Mouse (Mus musculus) embryonic facial prominence, embryonic 10.5 days (tissue): ENCODE measurements around the gene Lztr1. TPM values are rescaled to one million over a fixed set of nuclear protein-coding genes. Genes with fewer than 3 reads are reported as not detected.

Source experiments
- DNase-seq: peaks from one replicate; pipeline ENCODE4 v3.0.0-alpha.2; 2017; ENCODE audit warnings: low spot score
- H3K27ac ChIP-seq: fragments of 300-500 bp; sonication (generic); replicated peaks from 2 replicates; pipeline ENCODE4 v1.5.1; 2016; ENCODE audit warnings: mild to moderate bottlenecking
- H3K27me3 ChIP-seq: fragments of 300-500 bp; sonication (generic); replicated peaks from 2 replicates; pipeline ENCODE4 v1.6.1; 2016; ENCODE audit warnings: low read depth, mild to moderate bottlenecking; ENCODE audit not compliant: poor library complexity, severe bottlenecking
- H3K36me3 ChIP-seq: fragments of 300-500 bp; sonication (generic); replicated peaks from 2 replicates; pipeline ENCODE4 v1.6.1; 2016; ENCODE audit warnings: mild to moderate bottlenecking, moderate library complexity
- H3K4me1 ChIP-seq: fragments of 300-500 bp; sonication (generic); 2 replicates; pipeline ENCODE4 v1.6.1; 2016
- H3K4me3 ChIP-seq: fragments of 300-500 bp; sonication (generic); 2 replicates; pipeline ENCODE4 v1.5.1; 2016; ENCODE audit warnings: mild to moderate bottlenecking, moderate library complexity
- H3K9me3 ChIP-seq: fragments of 300-500 bp; sonication (generic); 2 replicates; pipeline ENCODE4 v1.6.1; 2016; ENCODE audit warnings: mild to moderate bottlenecking
- WGBS: fragments of 180-500 bp; shearing (Covaris S2); methylation state at CpG from one replicate; pipeline ENCODE4 v1.1.7; 2016; 5-methylcytosine and 5-hydroxymethylcytosine counted together
- polyA plus RNA-seq: library from polyadenylated mRNA; unstranded; fragments of >200 nt; fragmentation: Nextera tagmentation; extraction: Ambion mirVana; gene quantifications from 2 replicates; pipeline ENCODE4 v1.2.1, GENCODE M21; 2016

The Lztr1 gene
- polyA plus RNA-seq, 1 experiment from 2014 or later = 87.5 TPM

- H3K9me3 ChIP-seq = no peaks in the 10 kb centered on the region
- 89% methylated on average over 2 of the region's 2 CpGs for WGBS
Observed at GRCm38 (mm10) chr16:17510686-17511085, 2.2 kb downstream of the Lztr1 start.

GRCm38 (mm10) chr16:17511431-17511830, 2.9 kb downstream of the Lztr1 start:
- no peaks in the 10 kb centered on the region for H3K27me3 ChIP-seq
- peaks cover 16% of the 10 kb centered on the region for H3K4me1 ChIP-seq
- no peaks in the 10 kb centered on the region for H3K9me3 ChIP-seq
- DNase-seq = no peak
- WGBS = 93% methylated on average over 4 of the region's 4 CpGs
- no peak overlapping the region for H3K4me3 ChIP-seq
- peaks cover 58% of the 10 kb centered on the region for H3K36me3 ChIP-seq
- no peak overlapping the region for H3K27ac ChIP-seq

More at GRCm38 (mm10) chr16:17510686-17511085, 2.2 kb downstream of the Lztr1 start:
- Histone ChIP-seq H3K36me3 (peaks cover 51% of the 10 kb centered on the region), H3K27ac (no peak overlapping the region), H3K4me3 (peak overlapping the region; percentile 77; the same call in 1 of the 2 replicates), H3K4me1 (peaks cover 16% of the 10 kb centered on the region), H3K27me3 (no peaks in the 10 kb centered on the region)
- no peak for DNase-seq

GRCm38 (mm10) chr16:17518910-17519309, 10.4 kb downstream of the Lztr1 start:
- 89% methylated on average over 2 of the region's 2 CpGs for WGBS
- H3K27me3 ChIP-seq = no peaks in the 10 kb centered on the region
- H3K9me3 ChIP-seq = no peaks in the 10 kb centered on the region
- DNase-seq = no peak
- no peaks in the 10 kb centered on the region for H3K4me1 ChIP-seq
- no peak overlapping the region for H3K27ac ChIP-seq
- H3K4me3 ChIP-seq = no peak overlapping the region
- peaks cover 98% of the 10 kb centered on the region for H3K36me3 ChIP-seq

GRCm38 (mm10) chr16:17524156-17524555, 15.7 kb downstream of the Lztr1 start:
- WGBS = 92% methylated on average over 11 of the region's 11 CpGs
- Histone ChIP-seq H3K4me1 (peaks cover 3% of the 10 kb centered on the region; the same call in 1 of the 2 replicates), H3K36me3 (peaks cover 98% of the 10 kb centered on the region)

GRCm38 (mm10) chr16:17525524-17525923, 17.0 kb downstream of the Lztr1 start:
- H3K36me3 ChIP-seq = peaks cover 86% of the 10 kb centered on the region
- no peak for DNase-seq
- WGBS = 83% methylated on average over 3 of the region's 3 CpGs

More at GRCm38 (mm10) chr16:17524156-17524555, 15.7 kb downstream of the Lztr1 start:
- no peaks in the 10 kb centered on the region for H3K27me3 ChIP-seq
- no peaks in the 10 kb centered on the region for H3K9me3 ChIP-seq
- H3K4me3 ChIP-seq = no peak overlapping the region
- no peak for DNase-seq
- H3K27ac ChIP-seq = no peak overlapping the region

GRCm38 (mm10) chr16:17526223-17526622, 17.7 kb downstream of the Lztr1 start:
- H3K4me3 ChIP-seq = no peak overlapping the region
- WGBS = 86% methylated on average over 6 of the region's 6 CpGs
- peaks cover 79% of the 10 kb centered on the region for H3K36me3 ChIP-seq
- DNase-seq = no peak
- H3K9me3 ChIP-seq = no peaks in the 10 kb centered on the region
- H3K27me3 ChIP-seq = no peaks in the 10 kb centered on the region
- no peak overlapping the region for H3K27ac ChIP-seq
- peaks cover 15% of the 10 kb centered on the region for H3K4me1 ChIP-seq

More at GRCm38 (mm10) chr16:17525524-17525923, 17.0 kb downstream of the Lztr1 start:
- no peak overlapping the region for H3K4me3 ChIP-seq
- no peaks in the 10 kb centered on the region for H3K27me3 ChIP-seq
- no peaks in the 10 kb centered on the region for H3K9me3 ChIP-seq
- H3K4me1 ChIP-seq = peaks cover 15% of the 10 kb centered on the region
- no peak overlapping the region for H3K27ac ChIP-seq

- DNase-seq = no peak
- Histone ChIP-seq H3K4me1 (peaks cover 27% of the 10 kb centered on the region), H3K9me3 (no peaks in the 10 kb centered on the region), H3K27me3 (no peaks in the 10 kb centered on the region), H3K36me3 (peaks cover 65% of the 10 kb centered on the region), H3K27ac (no peak overlapping the region), H3K4me3 (no peak overlapping the region)
Observed at GRCm38 (mm10) chr16:17527606-17528005, 19.1 kb downstream of the Lztr1 start.

GRCm38 (mm10) chr16:17528276-17528675, 19.8 kb downstream of the Lztr1 start:
- Histone ChIP-seq H3K36me3 (peaks cover 59% of the 10 kb centered on the region), H3K4me3 (no peak overlapping the region), H3K4me1 (peaks cover 27% of the 10 kb centered on the region), H3K27ac (no peak overlapping the region), H3K27me3 (no peaks in the 10 kb centered on the region), H3K9me3 (no peaks in the 10 kb centered on the region)
- DNase-seq = no peak
- WGBS = 88% methylated on average over 13 of the region's 13 CpGs

GRCm38 (mm10) chr16:17529981-17530586, 21.6 kb downstream of the Lztr1 start:
- Histone ChIP-seq H3K27ac (peak overlapping the region; percentile 91), H3K36me3 (peaks cover 43% of the 10 kb centered on the region), H3K4me1 (peaks cover 27% of the 10 kb centered on the region), H3K9me3 (no peaks in the 10 kb centered on the region), H3K4me3 (peak overlapping the region; percentile 72), H3K27me3 (no peaks in the 10 kb centered on the region)
- WGBS = 16% methylated on average over 17 of the region's 17 CpGs
- DNase-seq = no peak

GRCm38 (mm10) chr16:17530640-17531288, 22.3 kb downstream of the Lztr1 start, which contains the start of gene Thap7:
Gene Thap7, minus strand, starts transcription at chr16:17531136.
- Histone ChIP-seq H3K9me3 (no peaks in the 10 kb centered on the region), H3K4me1 (peaks cover 27% of the 10 kb centered on the region), H3K27ac (peak within 1 kb of the TSS; percentile 91), H3K36me3 (peaks cover 36% of the 10 kb centered on the region), H3K4me3 (peak within 1 kb of the TSS; percentile 72), H3K27me3 (no peaks in the 10 kb centered on the region)
- WGBS = under 1% methylated on average over 67 of the region's 67 CpGs
- DNase-seq = peak; percentile 98

- Histone ChIP-seq H3K27ac (no peak overlapping the region), H3K4me3 (peak overlapping the region; percentile 72), H3K9me3 (0 out of 2 replicates have a peak, but pooled peaks cover 2% of the 10 kb centered on the region), H3K36me3 (peaks cover 21% of the 10 kb centered on the region), H3K27me3 (no peaks in the 10 kb centered on the region), H3K4me1 (peaks cover 27% of the 10 kb centered on the region)
- no peak for DNase-seq
- WGBS = 54% methylated on average over 4 of the region's 4 CpGs
Observed at GRCm38 (mm10) chr16:17532271-17532670, 23.8 kb downstream of the Lztr1 start.

- no peak overlapping the region for H3K27ac ChIP-seq
- WGBS = 74% methylated on average over 14 of the region's 14 CpGs
- no peak for DNase-seq
Observed at GRCm38 (mm10) chr16:17532676-17533329, 24.3 kb downstream of the Lztr1 start.

More at GRCm38 (mm10) chr16:17532676-17533329, 24.3 kb downstream of the Lztr1 start:
- peaks cover 27% of the 10 kb centered on the region for H3K4me1 ChIP-seq
- H3K27me3 ChIP-seq = no peaks in the 10 kb centered on the region
- H3K4me3 ChIP-seq = no peak overlapping the region
- H3K9me3 ChIP-seq = 0 out of 2 replicates have a peak, but pooled peaks cover 2% of the 10 kb centered on the region
- peaks cover 16% of the 10 kb centered on the region for H3K36me3 ChIP-seq
